Mouse (Mus musculus): Measurements from ENCODE around the gene Fpr-rs4. TPM values are rescaled to one million over a fixed set of nuclear protein-coding genes. Genes with fewer than 3 reads are reported as not detected.
"Not testable (repeated sequence)": the region's sequence is repeated elsewhere in the genome, so short reads cannot be mapped to it uniquely, and the experiment has no call there.

Gene Fpr-rs4
- not detected in 2 replicates for polyA plus RNA-seq (2014; fragmentation: Nextera tagmentation; extraction: Ambion mirVana)

- H3K27ac ChIP-seq (ENCODE audit: low read depth, low read length): no peak within 1 kb of the TSS
- DNase-seq (ENCODE audit: low spot score) (no peak), ATAC-seq (ENCODE audit: insufficient read depth, low FRiP score, low TSS enrichment) (no peak)
- WGBS: 68% methylated on average over 2 of the region's 2 CpGs
- H3K9me3 ChIP-seq (ENCODE audit: control insufficient read depth, low read length): no peaks in the 10 kb centered on the region
- no peaks in the 10 kb centered on the region for H3K4me1 ChIP-seq (ENCODE audit: control insufficient read depth, insufficient read depth, low read length)
- no peak within 1 kb of the TSS for H3K4me2 ChIP-seq (ENCODE audit: low read depth)
- H3K9ac ChIP-seq (ENCODE audit: low read length): no peak within 1 kb of the TSS
- no peaks in the 10 kb centered on the region for H3K36me3 ChIP-seq (ENCODE audit: control insufficient read depth, insufficient read depth, low read length)
- no peaks in the 10 kb centered on the region for H3K27me3 ChIP-seq (ENCODE audit: control insufficient read depth, insufficient read depth, low read length)
- H3K4me3 ChIP-seq (ENCODE audit: low read depth, low read length): no peak within 1 kb of the TSS
Measured at GRCm38 (mm10) chr17:18021433-18021832, at the start of gene Fpr-rs4. Fpr-rs4 (plus strand) TSS chr17:18021733.

GRCm38 (mm10) chr17:17973443-17973842, 48.1 kb upstream of the Fpr-rs4 start:
- H3K9me3 ChIP-seq (ENCODE audit: control insufficient read depth, low read length): peaks cover 6% of the 10 kb centered on the region; the same call in 1 of the 2 replicates
- H3K9ac ChIP-seq (ENCODE audit: low read length): no peak overlapping the region
- H3K27ac ChIP-seq (ENCODE audit: low read depth, low read length): no peak overlapping the region
- WGBS: 33% methylated on average over 1 of the region's 1 CpGs
- no peaks in the 10 kb centered on the region for H3K4me1 ChIP-seq (ENCODE audit: control insufficient read depth, insufficient read depth, low read length)
- no peaks in the 10 kb centered on the region for H3K27me3 ChIP-seq (ENCODE audit: control insufficient read depth, insufficient read depth, low read length)
- H3K4me3 ChIP-seq (ENCODE audit: low read depth, low read length): no peak overlapping the region
- no peak for ATAC-seq (ENCODE audit: insufficient read depth, low FRiP score, low TSS enrichment)
- H3K36me3 ChIP-seq (ENCODE audit: control insufficient read depth, insufficient read depth, low read length): no peaks in the 10 kb centered on the region
- no peak overlapping the region for H3K4me2 ChIP-seq (ENCODE audit: low read depth)
- DNase-seq (ENCODE audit: low spot score): no peak

GRCm38 (mm10) chr17:17981232-17981631, 40.3 kb upstream of the Fpr-rs4 start:
- not testable (repeated sequence) for H3K4me2 ChIP-seq (ENCODE audit: low read depth); H3K4me1 ChIP-seq (ENCODE audit: control insufficient read depth, insufficient read depth, low read length); H3K36me3 ChIP-seq (ENCODE audit: control insufficient read depth, insufficient read depth, low read length); H3K9ac ChIP-seq (ENCODE audit: low read length); DNase-seq (ENCODE audit: low spot score); H3K27me3 ChIP-seq (ENCODE audit: control insufficient read depth, insufficient read depth, low read length); ATAC-seq (ENCODE audit: insufficient read depth, low FRiP score, low TSS enrichment); H3K27ac ChIP-seq (ENCODE audit: low read depth, low read length); H3K4me3 ChIP-seq (ENCODE audit: low read depth, low read length); H3K9me3 ChIP-seq (ENCODE audit: control insufficient read depth, low read length)
- 78% methylated on average over 2 of the region's 2 CpGs for WGBS

- WGBS: 92% methylated on average over 1 of the region's 1 CpGs
- no peaks in the 10 kb centered on the region for H3K9me3 ChIP-seq (ENCODE audit: control insufficient read depth, low read length)
- no peak overlapping the region for H3K4me3 ChIP-seq (ENCODE audit: low read depth, low read length)
- no peak overlapping the region for H3K9ac ChIP-seq (ENCODE audit: low read length)
- no peak overlapping the region for H3K4me2 ChIP-seq (ENCODE audit: low read depth)
- DNase-seq (ENCODE audit: low spot score): no peak
- H3K27me3 ChIP-seq (ENCODE audit: control insufficient read depth, insufficient read depth, low read length): no peaks in the 10 kb centered on the region
- H3K4me1 ChIP-seq (ENCODE audit: control insufficient read depth, insufficient read depth, low read length): no peaks in the 10 kb centered on the region
- no peak overlapping the region for H3K27ac ChIP-seq (ENCODE audit: low read depth, low read length)
- ATAC-seq (ENCODE audit: insufficient read depth, low FRiP score, low TSS enrichment): no peak
- H3K36me3 ChIP-seq (ENCODE audit: control insufficient read depth, insufficient read depth, low read length): no peaks in the 10 kb centered on the region
Measured at GRCm38 (mm10) chr17:18004752-18005151, 16.8 kb upstream of the Fpr-rs4 start.

GRCm38 (mm10) chr17:18049124-18049523, 27.6 kb downstream of the Fpr-rs4 start, which contains the start of gene Vmn2r124:
Vmn2r124 (plus strand) TSS chr17:18049424.
- H3K27me3 ChIP-seq (ENCODE audit: control insufficient read depth, insufficient read depth, low read length): no peaks in the 10 kb centered on the region

More at GRCm38 (mm10) chr17:18049124-18049523, 27.6 kb downstream of the Fpr-rs4 start, which contains the start of gene Vmn2r124:
- Histone ChIP-seq H3K9ac (ENCODE audit: low read length) (no peak within 1 kb of the TSS), H3K27ac (ENCODE audit: low read depth, low read length) (no peak within 1 kb of the TSS), H3K4me1 (ENCODE audit: control insufficient read depth, insufficient read depth, low read length) (no peaks in the 10 kb centered on the region), H3K4me3 (ENCODE audit: low read depth, low read length) (no peak within 1 kb of the TSS), H3K4me2 (ENCODE audit: low read depth) (no peak within 1 kb of the TSS), H3K36me3 (ENCODE audit: control insufficient read depth, insufficient read depth, low read length) (no peaks in the 10 kb centered on the region), H3K9me3 (ENCODE audit: control insufficient read depth, low read length) (no peaks in the 10 kb centered on the region)
- WGBS: 58% methylated on average over 2 of the region's 2 CpGs
- ATAC-seq (ENCODE audit: insufficient read depth, low FRiP score, low TSS enrichment): no peak
- no peak for DNase-seq (ENCODE audit: low spot score)

Other genes starting within 250 kb of the Fpr-rs4 start
- gene Spaca6, start 194.6 kb upstream of the Fpr-rs4 start, polyA plus RNA-seq (2014; fragmentation: Nextera tagmentation; extraction: Ambion mirVana): 22.1 and 27.0 TPM in 2 replicates
- 0.99 and 1.3 TPM in 2 replicates for gene Has1, start 166.5 kb upstream of the Fpr-rs4 start, polyA plus RNA-seq (2014; fragmentation: Nextera tagmentation; extraction: Ambion mirVana)
- gene Fpr1, start 137.8 kb upstream of the Fpr-rs4 start, polyA plus RNA-seq (2014; fragmentation: Nextera tagmentation; extraction: Ambion mirVana): not detected in 2 replicates
- not detected in 2 replicates for gene Fpr2, start 133.9 kb upstream of the Fpr-rs4 start, polyA plus RNA-seq (2014; fragmentation: Nextera tagmentation; extraction: Ambion mirVana)
- not detected in 2 replicates for gene Fpr3, start 133.9 kb upstream of the Fpr-rs4 start, polyA plus RNA-seq (2014; fragmentation: Nextera tagmentation; extraction: Ambion mirVana)
- not detected in 2 replicates for gene Vmn2r124, start 27.7 kb downstream of the Fpr-rs4 start, polyA plus RNA-seq (2014; fragmentation: Nextera tagmentation; extraction: Ambion mirVana)
- gene Vmn2r91, start 63.3 kb downstream of the Fpr-rs4 start, polyA plus RNA-seq (2014; fragmentation: Nextera tagmentation; extraction: Ambion mirVana): not detected in 2 replicates
- gene Vmn2r92, start 130.2 kb downstream of the Fpr-rs4 start, polyA plus RNA-seq (2014; fragmentation: Nextera tagmentation; extraction: Ambion mirVana): not detected in 2 replicates